ENCODE assay signal across 8 mouse cellular contexts in the genomic region with DNA sequence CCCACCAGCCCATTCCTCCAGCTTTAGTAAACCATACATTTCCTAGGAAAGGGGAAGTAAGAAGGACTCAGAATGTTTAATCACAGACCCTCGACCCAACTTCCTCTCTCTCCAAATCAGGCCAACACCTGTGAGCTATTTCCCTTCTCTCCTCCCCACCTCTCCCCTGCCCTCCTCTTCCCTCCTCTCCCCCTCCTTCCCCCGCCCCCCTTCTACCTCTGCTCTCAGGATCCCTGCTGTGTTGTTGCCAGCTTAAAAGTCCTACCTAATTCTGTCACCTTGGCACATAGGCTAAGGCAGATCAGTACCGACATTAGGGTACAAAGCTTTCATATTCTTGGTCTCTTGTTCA. TPM values are rescaled to one million over a fixed set of nuclear protein-coding genes. Genes with fewer than 3 reads are reported as not detected.
DNase-seq lines count a peak whose midpoint lies in the region; ATAC-seq and TF ChIP-seq lines count a peak whose summit lies in the region.

No protein-coding gene starts in this region.

- no peak for TF ChIP-seq CTCF in heart, postnatal 0 days (IDR thresholded peaks at IDR 0.05; ENCODE audit: low read depth)
- TF ChIP-seq CTCF in hindbrain, postnatal 0 days (IDR thresholded peaks at IDR 0.05; ENCODE audit: low read depth) = no peak

- ATAC-seq in heart, postnatal 0 days (ENCODE audit: insufficient read depth, low read depth) = no peak
- ATAC-seq in hindbrain, postnatal 0 days = no peak
- ATAC-seq in neural tube, embryonic 12.5 days (ENCODE audit: low FRiP score, low read depth) = no peak
- ATAC-seq in erythroid progenitor cell, adult 5-6 weeks (replicated peaks; ENCODE audit: low FRiP score, poor library complexity, severe bottlenecking) = no peak

- DNase-seq in heart, postnatal 0 days (ENCODE audit: low spot score) = no peak
- DNase-seq in heart, adult 18-20 months = no peak
- peak; percentile 78 for DNase-seq in MEL-GATA-1-ER (ENCODE audit: extremely low read depth, low read depth)
- no peak for DNase-seq in hindbrain, postnatal 0 days (ENCODE audit: low spot score)
- DNase-seq in urinary bladder, postnatal 4 days (ENCODE audit: low spot score in 2 of 2) = no peak
- DNase-seq in urinary bladder, adult 2 months (ENCODE audit: low spot score) = no peak

- no peaks in the 10 kb centered on the region for H3K27me3 ChIP-seq in heart, postnatal 0 days (ENCODE audit: control insufficient read depth, insufficient read depth, low read length)
- no peaks in the 10 kb centered on the region for H3K27me3 ChIP-seq in hindbrain, postnatal 0 days (ENCODE audit: insufficient read depth, low read length)
- H3K27me3 ChIP-seq in neural tube, embryonic 12.5 days (replicated peaks) = no peaks in the 10 kb centered on the region

- H3K4me2 ChIP-seq in heart, postnatal 0 days (ENCODE audit: low read depth, low read length) = peak overlapping the region; percentile 94
- peak overlapping the region; percentile 79 for H3K4me2 ChIP-seq in hindbrain, postnatal 0 days (ENCODE audit: low read depth, low read length)
- peak overlapping the region; percentile 67 for H3K4me2 ChIP-seq in neural tube, embryonic 12.5 days (replicated peaks)

- 14% methylated on average over 3 of the region's 3 CpGs for WGBS in heart, postnatal 0 days
- WGBS in hindbrain, postnatal 0 days = 3% methylated on average over 2 of the region's 3 CpGs
- WGBS in neural tube, embryonic 12.5 days = 7% methylated on average over 3 of the region's 3 CpGs

- no peak overlapping the region for H3K9ac ChIP-seq in heart, postnatal 0 days (replicated peaks; ENCODE audit: low read depth, low read length)
- peak overlapping the region; percentile 98; the same call in 1 of the 2 replicates for H3K9ac ChIP-seq in hindbrain, postnatal 0 days (replicated peaks; ENCODE audit: low read length)
- H3K9ac ChIP-seq in neural tube, embryonic 12.5 days = peak overlapping the region; percentile 97; the same call in 1 of the 2 replicates

- H3K36me3 ChIP-seq in heart, postnatal 0 days (replicated peaks; ENCODE audit: control insufficient read depth, insufficient read depth, low read length) = no peaks in the 10 kb centered on the region
- H3K36me3 ChIP-seq in hindbrain, postnatal 0 days (ENCODE audit: insufficient read depth, low read length) = no peaks in the 10 kb centered on the region
- H3K36me3 ChIP-seq in neural tube, embryonic 12.5 days = no peaks in the 10 kb centered on the region

- no peak overlapping the region for H3K27ac ChIP-seq in heart, postnatal 0 days (ENCODE audit: low read depth)
- H3K27ac ChIP-seq in hindbrain, postnatal 0 days = no peak overlapping the region
- no peak overlapping the region for H3K27ac ChIP-seq in neural tube, embryonic 12.5 days

- 0 out of 2 replicates have a peak, but pooled peaks cover 11% of the 10 kb centered on the region for H3K4me1 ChIP-seq in heart, postnatal 0 days (ENCODE audit: control insufficient read depth, insufficient read depth)
- H3K4me1 ChIP-seq in hindbrain, postnatal 0 days (ENCODE audit: insufficient read depth, low read length) = no peaks in the 10 kb centered on the region
- H3K4me1 ChIP-seq in neural tube, embryonic 12.5 days = 0 out of 2 replicates have a peak, but pooled peaks cover 12% of the 10 kb centered on the region

- H3K4me3 ChIP-seq in heart, postnatal 0 days (ENCODE audit: low read depth, low read length) = no peak overlapping the region
- H3K4me3 ChIP-seq in hindbrain, postnatal 0 days (ENCODE audit: low read length) = peak overlapping the region; percentile 96; the same call in 1 of the 2 replicates
- H3K4me3 ChIP-seq in neural tube, embryonic 12.5 days = peak overlapping the region; percentile 82; the same call in 1 of the 2 replicates

- no peak for TF ChIP-seq EP300 in heart, postnatal 0 days (IDR thresholded peaks at IDR 0.05; ENCODE audit: low read depth)

- no peaks in the 10 kb centered on the region for H3K9me3 ChIP-seq in heart, postnatal 0 days (replicated peaks; ENCODE audit: control insufficient read depth, low read length)
- no peaks in the 10 kb centered on the region for H3K9me3 ChIP-seq in hindbrain, postnatal 0 days (ENCODE audit: low read length)
- no peaks in the 10 kb centered on the region for H3K9me3 ChIP-seq in neural tube, embryonic 12.5 days

RNA-seq across cellular contexts. Expression of gene Rnf24, which starts 0.8 kb away (rescaled TPM):
- total RNA-seq in heart, postnatal 0 days (2014; rRNA removed; ENCODE audit: low replicate concordance) = 1.0 and 7.7 TPM in 2 replicates
- polyA plus RNA-seq in heart, postnatal 0 days (2015; fragmentation: Nextera tagmentation; extraction: Ambion mirVana) = 1.3 and 1.4 TPM in 2 replicates
- 1 to 10 TPM; 3.9 to 4.1 TPM for total RNA-seq in heart, adult 18-20 months (2021)
- 15.5 and 21.8 TPM in 2 replicates for total RNA-seq in hindbrain, postnatal 0 days (2014; rRNA removed)
- polyA plus RNA-seq in hindbrain, postnatal 0 days (2015; fragmentation: Nextera tagmentation; extraction: Ambion mirVana) = 8.2 and 10.1 TPM in 2 replicates
- polyA plus RNA-seq in neural tube, embryonic 12.5 days (2016; fragmentation: Nextera tagmentation; extraction: Ambion mirVana) = 16.5 and 18.7 TPM in 2 replicates
- 1.1 and 2.9 TPM in 2 replicates for total RNA-seq in erythroid progenitor cell, adult 5-6 weeks (2015; ENCODE audit: low replicate concordance)
- total RNA-seq in erythroid progenitor cell, adult 5-6 weeks (2017; ENCODE audit: low replicate concordance) = 0.77 and 6.4 TPM in 2 replicates
- polyA plus RNA-seq in urinary bladder, adult 2 months (2012; rRNA removed) = 5.4 and 6.2 TPM in 2 replicates
